Mouse (Mus musculus) kidney, adult 2 months (tissue): ENCODE measurements around the gene Sox6.

Experiments used
- CTCF ChIP-seq: fragments of 200-500 bp; conservative IDR thresholded peaks from 2 replicates; pipeline ENCODE4 v1.5.1; 2011; ENCODE audit warnings: low read depth, mild to moderate bottlenecking, control low read depth, low read length, moderate library complexity, mixed read lengths; ENCODE audit not compliant: insufficient read depth, insufficient read length
- POLR2A ChIP-seq: fragments of 200-500 bp; IDR thresholded peaks from one replicate; pipeline ENCODE4 v1.6.1; 2011; ENCODE audit warnings: low read depth, low read length, control low read depth

GRCm38 (mm10) chr7:115446481-115447016 is 592.0 kb downstream of the Sox6 start:
- no peak for TF ChIP-seq CTCF
- no peak for TF ChIP-seq POLR2A
